Mouse (Mus musculus): ENCODE results near the gene Slc4a4. TPM values are rescaled to one million over a fixed set of nuclear protein-coding genes. Genes with fewer than 3 reads are reported as not detected.

The Slc4a4 gene
- polyA plus RNA-seq, 1 experiment: 0.70 TPM

GRCm38 (mm10) chr5:88885503-88885902, 1.1 kb upstream of the Slc4a4 start:
- Histone ChIP-seq H3K4me3 (replicated peaks; ENCODE audit: control insufficient read depth, low read depth, low read length) (no peak overlapping the region), H3K4me1 (ENCODE audit: control insufficient read depth, insufficient read depth, low read length) (no peaks in the 10 kb centered on the region), H3K27ac (ENCODE audit: control insufficient read depth, insufficient read depth, low read depth, low read length, poor library complexity) (no peak overlapping the region)
- 73% methylated on average over 3 of the region's 3 CpGs for WGBS
- TF ChIP-seq POLR2A (IDR thresholded peaks at IDR 0.05; ENCODE audit: borderline replicate concordance, control insufficient read depth, low read depth, low read length): no peak
- TF ChIP-seq CTCF (IDR thresholded peaks at IDR 0.05; ENCODE audit: control insufficient read depth, insufficient read depth, low read length): no peak

- no peak for TF ChIP-seq CTCF (IDR thresholded peaks at IDR 0.05; ENCODE audit: control insufficient read depth, insufficient read depth, low read length)
- TF ChIP-seq POLR2A (IDR thresholded peaks at IDR 0.05; ENCODE audit: borderline replicate concordance, control insufficient read depth, low read depth, low read length): no peak
- WGBS: 49% methylated on average over 5 of the region's 5 CpGs
- H3K4me3 ChIP-seq (replicated peaks; ENCODE audit: control insufficient read depth, low read depth, low read length): no peak overlapping the region
- H3K4me1 ChIP-seq (ENCODE audit: control insufficient read depth, insufficient read depth, low read length): no peaks in the 10 kb centered on the region
- no peak overlapping the region for H3K27ac ChIP-seq (ENCODE audit: control insufficient read depth, insufficient read depth, low read depth, low read length, poor library complexity)
These were observed 674 bp upstream of the Slc4a4 start for GRCm38 (mm10) chr5:88885944-88886343.

GRCm38 (mm10) chr5:88886349-88886667, 310 bp upstream of the Slc4a4 start:
- H3K4me3 ChIP-seq (replicated peaks; ENCODE audit: control insufficient read depth, low read depth, low read length): no peak overlapping the region
- under 1% methylated on average over 14 of the region's 14 CpGs for WGBS
- H3K27ac ChIP-seq (ENCODE audit: control insufficient read depth, insufficient read depth, low read depth, low read length, poor library complexity): no peak overlapping the region
- H3K4me1 ChIP-seq (ENCODE audit: control insufficient read depth, insufficient read depth, low read length): no peaks in the 10 kb centered on the region
- TF ChIP-seq POLR2A (IDR thresholded peaks at IDR 0.05; ENCODE audit: borderline replicate concordance, control insufficient read depth, low read depth, low read length): no peak
- TF ChIP-seq CTCF (IDR thresholded peaks at IDR 0.05; ENCODE audit: control insufficient read depth, insufficient read depth, low read length): no peak

- Histone ChIP-seq H3K4me1 (ENCODE audit: control insufficient read depth, insufficient read depth, low read length) (no peaks in the 10 kb centered on the region), H3K27ac (ENCODE audit: control insufficient read depth, insufficient read depth, low read depth, low read length, poor library complexity) (no peak overlapping the region), H3K4me3 (replicated peaks; ENCODE audit: control insufficient read depth, low read depth, low read length) (no peak overlapping the region)
- 2% methylated on average over 29 of the region's 29 CpGs for WGBS
- TF ChIP-seq POLR2A (IDR thresholded peaks at IDR 0.05; ENCODE audit: borderline replicate concordance, control insufficient read depth, low read depth, low read length) (no peak), CTCF (IDR thresholded peaks at IDR 0.05; ENCODE audit: control insufficient read depth, insufficient read depth, low read length) (no peak)
These were observed 1.2 kb downstream of the Slc4a4 start for GRCm38 (mm10) chr5:88887556-88888412.

- Histone ChIP-seq H3K4me1 (ENCODE audit: control insufficient read depth, insufficient read depth, low read length) (no peaks in the 10 kb centered on the region), H3K4me3 (replicated peaks; ENCODE audit: control insufficient read depth, low read depth, low read length) (no peak overlapping the region), H3K27ac (ENCODE audit: control insufficient read depth, insufficient read depth, low read depth, low read length, poor library complexity) (no peak overlapping the region)
- WGBS: 7% methylated on average over 8 of the region's 8 CpGs
- TF ChIP-seq POLR2A (IDR thresholded peaks at IDR 0.05; ENCODE audit: borderline replicate concordance, control insufficient read depth, low read depth, low read length) (no peak), CTCF (IDR thresholded peaks at IDR 0.05; ENCODE audit: control insufficient read depth, insufficient read depth, low read length) (no peak)
These were observed 1.7 kb downstream of the Slc4a4 start for GRCm38 (mm10) chr5:88888413-88888700.

DNA sequence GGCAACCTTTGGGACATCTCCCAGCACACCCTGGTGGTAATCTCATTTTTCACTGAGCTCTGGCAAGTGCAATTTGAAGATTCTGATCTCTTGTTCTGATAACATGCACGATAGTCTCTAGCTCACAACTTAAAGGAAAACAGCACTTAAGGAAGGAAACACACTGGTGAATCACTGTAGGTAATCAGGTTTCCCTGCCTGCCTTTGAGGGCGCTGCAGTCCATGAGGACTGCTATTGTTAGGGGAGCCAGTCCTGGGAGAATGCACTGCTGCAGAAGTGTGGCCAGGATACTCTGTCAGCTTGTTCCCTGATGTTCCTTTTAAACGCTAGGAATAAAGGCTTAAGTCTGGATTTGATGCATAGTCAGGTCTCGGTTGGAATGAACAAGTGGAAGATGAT, 2.7 kb downstream of the Slc4a4 start:
- TF ChIP-seq POLR2A (IDR thresholded peaks at IDR 0.05; ENCODE audit: borderline replicate concordance, control insufficient read depth, low read depth, low read length) (no peak), CTCF (IDR thresholded peaks at IDR 0.05; ENCODE audit: control insufficient read depth, insufficient read depth, low read length) (no peak)
- WGBS: 27% methylated on average over 4 of the region's 4 CpGs
- no peaks in the 10 kb centered on the region for H3K4me1 ChIP-seq (ENCODE audit: control insufficient read depth, insufficient read depth, low read length)
- no peak overlapping the region for H3K4me3 ChIP-seq (replicated peaks; ENCODE audit: control insufficient read depth, low read depth, low read length)
- no peak overlapping the region for H3K27ac ChIP-seq (ENCODE audit: control insufficient read depth, insufficient read depth, low read depth, low read length, poor library complexity)

DNA sequence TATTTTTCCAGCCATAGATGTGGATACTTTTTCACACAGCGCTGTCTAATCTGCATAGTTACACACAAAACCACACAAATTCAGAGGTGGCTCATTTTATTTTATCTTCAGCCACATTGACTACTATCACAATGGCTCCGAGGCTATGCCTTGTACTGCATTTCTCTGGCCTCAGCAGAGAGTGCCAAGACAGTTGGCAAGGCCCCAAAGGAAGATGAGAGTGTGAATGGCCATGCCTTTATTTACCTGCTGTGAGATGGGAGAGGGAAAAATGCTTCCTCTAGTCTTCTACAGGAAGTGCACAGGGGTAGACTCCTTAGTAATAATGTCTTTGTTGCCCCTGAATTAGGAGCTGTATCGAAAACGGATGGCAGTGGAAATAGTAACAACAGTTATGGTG, 3.5 kb downstream of the Slc4a4 start:
- no peak for TF ChIP-seq POLR2A (IDR thresholded peaks at IDR 0.05; ENCODE audit: borderline replicate concordance, control insufficient read depth, low read depth, low read length)
- no peak for TF ChIP-seq CTCF (IDR thresholded peaks at IDR 0.05; ENCODE audit: control insufficient read depth, insufficient read depth, low read length)
- 76% methylated on average over 4 of the region's 4 CpGs for WGBS
- Histone ChIP-seq H3K27ac (ENCODE audit: control insufficient read depth, insufficient read depth, low read depth, low read length, poor library complexity) (no peak overlapping the region), H3K4me3 (replicated peaks; ENCODE audit: control insufficient read depth, low read depth, low read length) (no peak overlapping the region), H3K4me1 (ENCODE audit: control insufficient read depth, insufficient read depth, low read length) (no peaks in the 10 kb centered on the region)

DNA sequence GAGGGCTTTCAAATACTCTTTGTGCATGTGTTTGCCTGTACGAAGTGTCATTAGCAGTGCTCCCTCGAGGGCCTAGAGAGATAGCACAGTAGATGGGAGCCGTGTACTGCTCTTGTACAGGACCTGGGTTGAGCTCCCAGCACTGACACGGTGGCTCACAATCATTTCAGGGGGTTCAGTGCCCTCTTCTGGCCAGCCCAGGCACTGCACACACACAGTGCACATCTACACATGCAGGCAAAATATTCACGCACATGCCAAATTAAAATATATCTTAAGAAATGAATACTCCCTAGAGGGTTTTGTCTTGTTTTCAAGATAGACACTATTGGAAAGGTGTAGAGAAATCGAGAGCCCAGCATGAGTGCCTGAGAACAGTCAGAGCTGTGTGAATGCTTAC, 10.0 kb downstream of the Slc4a4 start:
- Histone ChIP-seq H3K4me1 (ENCODE audit: control insufficient read depth, insufficient read depth, low read length) (no peaks in the 10 kb centered on the region), H3K4me3 (replicated peaks; ENCODE audit: control insufficient read depth, low read depth, low read length) (no peak overlapping the region), H3K27ac (ENCODE audit: control insufficient read depth, insufficient read depth, low read depth, low read length, poor library complexity) (no peak overlapping the region)
- WGBS: 76% methylated on average over 6 of the region's 6 CpGs
- TF ChIP-seq CTCF (IDR thresholded peaks at IDR 0.05; ENCODE audit: control insufficient read depth, insufficient read depth, low read length) (no peak), POLR2A (IDR thresholded peaks at IDR 0.05; ENCODE audit: borderline replicate concordance, control insufficient read depth, low read depth, low read length) (no peak)

GRCm38 (mm10) chr5:88903111-88903510, 16.5 kb downstream of the Slc4a4 start:
- Histone ChIP-seq H3K4me3 (replicated peaks; ENCODE audit: control insufficient read depth, low read depth, low read length) (no peak overlapping the region), H3K4me1 (ENCODE audit: control insufficient read depth, insufficient read depth, low read length) (no peaks in the 10 kb centered on the region), H3K27ac (ENCODE audit: control insufficient read depth, insufficient read depth, low read depth, low read length, poor library complexity) (no peak overlapping the region)
- TF ChIP-seq CTCF (IDR thresholded peaks at IDR 0.05; ENCODE audit: control insufficient read depth, insufficient read depth, low read length): no peak
- no peak for TF ChIP-seq POLR2A (IDR thresholded peaks at IDR 0.05; ENCODE audit: borderline replicate concordance, control insufficient read depth, low read depth, low read length)
- WGBS: 78% methylated on average over 4 of the region's 4 CpGs
